Mouse (Mus musculus): ENCODE data around the gene Ruvbl2.
"Not testable (repeated sequence)": the region's sequence is repeated elsewhere in the genome, so short reads cannot be mapped to it uniquely, and the experiment has no call there.

Ruvbl2 gene

DNA sequence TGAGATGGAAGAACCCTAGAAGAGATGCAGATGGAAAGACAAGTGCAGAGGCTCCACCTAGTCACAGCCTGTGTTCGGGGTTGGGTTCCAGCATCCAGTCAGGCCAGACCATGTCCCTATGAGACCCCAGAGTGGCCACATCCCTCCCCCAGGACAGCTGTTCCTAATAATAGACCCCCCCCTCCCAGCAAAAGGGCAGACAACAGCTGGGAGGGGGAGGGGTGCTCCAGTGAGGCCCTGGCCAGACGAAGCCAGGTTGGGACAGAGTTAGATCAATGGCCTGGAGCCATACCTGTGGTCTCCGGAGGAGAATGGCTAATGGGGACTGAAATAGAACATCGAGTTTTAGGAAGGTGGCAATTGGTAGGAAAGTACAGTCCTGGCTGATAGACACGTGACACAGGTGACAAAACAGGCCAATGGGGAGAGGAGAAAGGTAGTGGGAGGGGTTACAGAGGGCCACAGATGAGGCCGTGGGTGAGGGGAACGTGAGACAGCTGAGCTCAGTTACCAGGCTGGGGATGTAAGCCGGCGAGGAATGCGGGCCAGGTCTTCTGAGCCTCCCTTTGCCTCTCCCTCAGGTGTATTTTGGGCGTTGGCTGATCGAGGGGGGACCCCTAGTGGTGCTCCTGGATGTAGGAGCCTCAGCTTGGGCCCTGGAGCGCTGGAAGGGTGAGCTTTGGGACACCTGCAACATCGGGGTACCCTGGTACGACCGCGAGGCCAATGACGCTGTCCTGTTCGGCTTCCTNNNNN is at the start of gene Ruvbl2:
TSS of gene Ruvbl2 (minus strand) at position 576 of the 756 bp plus-strand sequence.
- no peak for DNase-seq (ENCODE audit: low spot score in 2 of 2)

DNA sequence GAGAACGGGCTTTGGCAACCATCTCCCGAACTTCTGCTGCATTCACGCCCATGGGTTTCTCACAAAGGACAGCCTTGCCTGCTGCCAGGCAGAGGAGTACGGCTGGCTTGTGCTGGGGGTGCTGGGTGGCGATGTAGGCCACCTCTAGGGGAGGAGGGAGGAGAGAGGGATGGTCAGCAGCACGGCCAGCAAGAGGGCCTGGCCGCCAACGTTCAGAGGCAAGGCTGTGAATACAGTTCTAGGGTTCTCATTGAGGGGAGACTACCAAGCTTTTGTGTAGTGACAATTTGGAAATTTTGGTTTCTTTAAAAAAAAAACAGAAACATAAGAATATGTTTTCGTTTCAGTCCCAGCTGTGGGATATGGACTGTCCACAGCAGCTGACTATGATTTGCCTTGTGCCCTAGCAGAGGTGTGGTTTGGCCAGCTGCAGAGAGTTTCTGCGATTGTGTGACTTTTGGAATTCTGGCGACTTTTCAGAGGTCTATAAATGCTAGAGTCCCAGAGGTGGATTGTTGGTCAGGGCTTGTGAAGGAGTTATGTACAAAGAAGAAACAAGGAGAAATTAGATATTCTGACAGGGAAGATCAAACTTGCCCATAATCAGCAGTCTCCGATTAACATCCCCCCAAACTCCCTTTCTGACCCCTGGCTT is 49.0 kb upstream of the Ruvbl2 start, which contains the start of gene Gm45808:
TSS of gene Gm45808 (minus strand) at position 51 of the 655 bp plus-strand sequence.
- no peak for DNase-seq (ENCODE audit: low spot score in 2 of 2)

GRCm38 (mm10) chr7:45486158-45486557 is 48.3 kb upstream of the Ruvbl2 start:
- no peak for DNase-seq (ENCODE audit: low spot score in 2 of 2)

GRCm38 (mm10) chr7:45484985-45485384 is 47.1 kb upstream of the Ruvbl2 start:
- not testable (repeated sequence) for DNase-seq (ENCODE audit: low spot score in 2 of 2)

DNA sequence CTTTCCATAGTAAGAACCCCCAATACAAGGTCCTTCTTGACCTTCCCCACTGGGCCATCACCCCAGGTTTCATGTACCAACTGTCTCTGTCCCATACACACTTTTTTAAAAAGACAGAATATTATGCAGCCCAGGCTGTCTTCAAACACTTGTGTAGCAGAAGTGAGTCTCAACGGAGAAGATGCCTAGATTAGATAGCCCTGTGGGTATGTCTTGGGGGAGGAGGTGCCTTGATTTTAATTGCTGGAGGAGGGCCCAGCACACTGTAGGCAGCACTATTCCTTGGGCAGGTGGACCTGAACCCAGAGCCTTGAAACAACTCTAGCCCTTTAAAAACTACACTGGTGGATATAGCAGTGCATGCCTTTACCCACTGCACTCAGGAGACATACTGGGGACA is 44.3 kb upstream of the Ruvbl2 start:
- DNase-seq (ENCODE audit: low spot score in 2 of 2): no peak

- DNase-seq (ENCODE audit: low spot score in 2 of 2): peak in 1 of 2 experiments; percentile 75
Observed at GRCm38 (mm10) chr7:45481374-45481927, 43.6 kb upstream of the Ruvbl2 start, which contains the start of gene Tulp2. Tulp2 (plus strand) TSS chr7:45481877.

GRCm38 (mm10) chr7:45480310-45480709 is 42.4 kb upstream of the Ruvbl2 start:
- not testable (repeated sequence) for DNase-seq (ENCODE audit: low spot score in 2 of 2)

DNA sequence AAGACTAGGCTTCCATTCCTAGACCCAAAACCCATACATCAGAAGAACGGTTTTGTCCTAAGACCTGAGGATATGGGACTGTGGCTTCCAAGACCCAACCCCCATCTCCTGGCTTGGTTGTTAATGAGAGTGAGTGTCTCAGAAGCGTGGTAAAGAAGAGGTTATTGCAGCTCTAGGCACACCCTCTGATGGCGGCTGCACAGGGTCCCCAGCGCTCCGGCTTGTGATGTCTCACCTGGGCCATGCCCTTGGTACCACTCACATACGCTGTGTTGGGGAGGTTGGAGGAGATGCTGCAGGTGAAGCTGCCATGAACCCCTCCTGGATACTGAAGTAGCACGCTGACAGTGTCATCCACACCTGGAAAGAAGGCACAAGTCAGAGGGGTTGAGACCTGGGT is 40.9 kb upstream of the Ruvbl2 start:
- no peak for DNase-seq (ENCODE audit: low spot score in 2 of 2)

- DNase-seq (ENCODE audit: low spot score in 2 of 2): peak in 1 of 2 experiments; percentile 65
Observed at GRCm38 (mm10) chr7:45477003-45477402, 39.1 kb upstream of the Ruvbl2 start.

- DNase-seq (ENCODE audit: low spot score in 2 of 2): no peak
Observed at GRCm38 (mm10) chr7:45476453-45476852, 38.6 kb upstream of the Ruvbl2 start.

- no peak for DNase-seq (ENCODE audit: low spot score in 2 of 2)
Observed at GRCm38 (mm10) chr7:45475291-45475969, 37.5 kb upstream of the Ruvbl2 start.

- DNase-seq (ENCODE audit: low spot score in 2 of 2): peak in 1 of 2 experiments; percentile 86
Observed at GRCm38 (mm10) chr7:45470869-45471268, 33.0 kb upstream of the Ruvbl2 start.

GRCm38 (mm10) chr7:45467090-45467670 is 29.3 kb upstream of the Ruvbl2 start:
- no peak for DNase-seq (ENCODE audit: low spot score in 2 of 2)

- DNase-seq (ENCODE audit: low spot score in 2 of 2): peak; percentile 93 to 97
Observed at GRCm38 (mm10) chr7:45466283-45467089, 28.6 kb upstream of the Ruvbl2 start, which contains the start of gene Bax. Bax (minus strand) TSS chr7:45466898.

GRCm38 (mm10) chr7:45465549-45465948 is 27.7 kb upstream of the Ruvbl2 start:
- peak in 1 of 2 experiments; percentile 14 for DNase-seq (ENCODE audit: low spot score in 2 of 2)

DNA sequence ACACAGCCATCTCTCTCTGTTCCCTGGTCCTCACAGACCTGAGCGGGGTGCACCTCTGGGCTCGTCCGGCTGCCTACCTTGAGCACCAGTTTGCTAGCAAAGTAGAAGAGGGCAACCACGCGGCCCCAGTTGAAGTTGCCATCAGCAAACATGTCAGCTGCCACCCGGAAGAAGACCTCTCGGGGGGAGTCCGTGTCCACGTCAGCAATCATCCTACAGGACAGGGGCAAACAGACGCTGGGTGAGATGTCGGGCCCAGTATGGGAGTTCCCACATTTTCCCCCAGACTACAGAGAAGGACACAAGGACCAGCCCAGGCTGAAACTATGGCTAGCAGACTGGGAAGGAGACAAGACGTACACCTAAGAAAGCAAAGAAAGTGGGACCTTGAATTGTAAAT is 27.2 kb upstream of the Ruvbl2 start:
- DNase-seq (ENCODE audit: low spot score in 2 of 2): no peak

DNA sequence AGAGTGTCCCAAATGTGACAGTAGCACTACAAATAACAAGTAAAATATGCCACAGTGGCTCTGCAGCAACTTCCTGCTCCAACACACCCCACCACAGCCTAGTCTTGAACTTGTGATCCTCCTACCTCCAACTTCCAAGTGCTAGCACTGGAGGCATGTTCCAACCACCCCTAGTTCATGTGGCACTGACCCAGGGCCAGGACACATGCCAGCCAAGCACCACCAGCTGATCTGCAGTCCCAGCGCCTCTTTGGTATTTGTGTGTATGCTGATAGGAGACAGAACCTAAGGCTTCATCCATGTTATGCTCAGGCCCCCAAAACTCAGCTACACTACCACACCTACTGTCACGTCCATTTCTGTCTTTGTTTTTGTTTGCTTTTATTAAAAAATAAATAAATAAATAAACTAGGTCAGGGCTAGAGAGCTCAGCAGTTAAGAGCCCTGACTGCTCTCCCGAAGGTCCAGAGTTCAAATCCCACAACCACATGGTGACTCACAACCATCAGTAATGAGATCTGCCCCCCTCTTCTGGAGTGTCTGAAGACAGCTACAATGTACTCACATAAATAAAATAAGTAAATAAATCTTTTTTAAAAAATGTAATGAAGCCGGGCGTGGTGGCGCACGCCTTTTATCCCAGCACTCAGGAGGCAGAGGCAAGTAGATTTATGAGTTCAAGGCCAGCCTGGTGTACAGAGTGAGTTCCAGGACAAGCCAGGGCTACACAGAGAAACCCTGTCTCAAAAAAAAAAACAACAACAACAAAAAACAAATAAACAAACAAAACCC is 26.3 kb upstream of the Ruvbl2 start:
- no peak for DNase-seq (ENCODE audit: low spot score in 2 of 2)

GRCm38 (mm10) chr7:45462868-45463267 is 25.0 kb upstream of the Ruvbl2 start:
- DNase-seq (ENCODE audit: low spot score in 2 of 2): not testable (repeated sequence)

- DNase-seq (ENCODE audit: low spot score in 2 of 2): no peak
Observed at GRCm38 (mm10) chr7:45462325-45462724, 24.4 kb upstream of the Ruvbl2 start.

DNA sequence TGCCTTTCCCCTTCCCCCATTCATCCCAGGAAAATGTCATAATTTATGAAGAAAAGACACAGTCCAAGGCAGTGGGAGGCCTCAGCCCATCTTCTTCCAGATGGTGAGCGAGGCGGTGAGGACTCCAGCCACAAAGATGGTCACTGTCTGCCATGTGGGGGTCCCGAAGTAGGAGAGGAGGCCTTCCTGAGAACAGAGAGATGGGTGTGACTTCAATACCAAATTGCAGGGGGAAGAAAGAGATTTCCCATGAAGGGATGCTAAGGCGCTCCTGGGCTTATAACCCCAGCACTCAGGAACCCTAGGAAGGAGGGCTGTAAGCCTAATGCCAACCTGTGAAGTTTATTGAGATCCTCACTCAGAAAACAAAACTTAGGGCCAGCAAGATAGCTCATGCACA is 23.9 kb upstream of the Ruvbl2 start:
- no peak for DNase-seq (ENCODE audit: low spot score in 2 of 2)

Data from frontal cortex, postnatal 36 days (tissue).